Mouse (Mus musculus) cerebellum, postnatal 4 days (tissue): ENCODE measurements around the gene Vmn1r215.
"Not testable (repeated sequence)": the region's sequence is repeated elsewhere in the genome, so short reads cannot be mapped to it uniquely, and the experiment has no call there.

Source experiments
- DNase-seq, 2 experiments: peaks; one replicate each; pipeline ENCODE4 v3.0.0; 2022; ENCODE audit warnings: low spot score in 2 of 2, mixed read lengths in 1 of 2

Gene Vmn1r215

GRCm38 (mm10) chr13:23067725-23068124 lies at the start of gene Vmn1r215:
TSS of gene Vmn1r215 (plus strand) at chr13:23068025.
- no peak for DNase-seq

GRCm38 (mm10) chr13:23018158-23018557 lies 49.7 kb upstream of the Vmn1r215 start:
- no peak for DNase-seq

GRCm38 (mm10) chr13:23024812-23025211 lies 43.0 kb upstream of the Vmn1r215 start:
- no peak for DNase-seq

- DNase-seq, result no peak
Observed at GRCm38 (mm10) chr13:23030118-23030517, 37.7 kb upstream of the Vmn1r215 start, which contains the start of gene Vmn1r214. TSS of gene Vmn1r214 (plus strand) at chr13:23030418.

GRCm38 (mm10) chr13:23057778-23058177 lies 10.0 kb upstream of the Vmn1r215 start:
- DNase-seq, result no peak

- no peak for DNase-seq
Observed at GRCm38 (mm10) chr13:23069312-23069711, 1.5 kb downstream of the Vmn1r215 start.

GRCm38 (mm10) chr13:23094386-23094785 lies 26.6 kb downstream of the Vmn1r215 start:
- no peak for DNase-seq

- not testable (repeated sequence) for DNase-seq
Observed at GRCm38 (mm10) chr13:23118126-23118525, 50.3 kb downstream of the Vmn1r215 start, which contains the start of gene Vmn1r217. TSS of gene Vmn1r217 (minus strand) at chr13:23118226.

- DNase-seq, result no peak
Observed at GRCm38 (mm10) chr13:23120611-23121010, 52.8 kb downstream of the Vmn1r215 start.
